Mouse (Mus musculus) kidney, embryonic 16.5 days (tissue): ENCODE data around the gene Rnf26. TPM values are rescaled to one million over a fixed set of nuclear protein-coding genes. Genes with fewer than 3 reads are reported as not detected.

Experiments used
- polyA plus RNA-seq: library from polyadenylated mRNA; unstranded; fragments of >200 nt; fragmentation: Nextera tagmentation; extraction: Ambion mirVana; gene quantifications from 2 replicates; pipeline ENCODE4 v1.2.1, GENCODE M21; 2015

Gene Rnf26
- polyA plus RNA-seq, 1 experiment from 2014 or later, result 75.0 TPM

Other genes starting within 250 kb of the Rnf26 start
- 7.7 and 10.5 TPM in 2 replicates for gene Thy1, start 70.1 kb downstream of the Rnf26 start, polyA plus RNA-seq
- 53.9 and 57.7 TPM in 2 replicates for gene Usp2, start 46.5 kb downstream of the Rnf26 start, polyA plus RNA-seq
- 0.10 and 0.25 TPM in 2 replicates for gene Mfrp, start 11.8 kb downstream of the Rnf26 start, polyA plus RNA-seq
- 4.7 and 5.7 TPM in 2 replicates for gene C1qtnf5, start 6.3 kb downstream of the Rnf26 start, polyA plus RNA-seq
- 0.22 and 0.25 TPM in 2 replicates for gene Gm49380, start within 50 bp of the Rnf26 start, polyA plus RNA-seq
- gene Mcam, start 21.0 kb upstream of the Rnf26 start, polyA plus RNA-seq, result 54.3 and 60.3 TPM in 2 replicates
- 17.6 and 24.0 TPM in 2 replicates for gene Cbl, start 120.5 kb upstream of the Rnf26 start, polyA plus RNA-seq
- not detected in 2 replicates for gene Ccdc153, start 127.2 kb upstream of the Rnf26 start, polyA plus RNA-seq
- 13.3 and 14.1 TPM in 2 replicates for gene Pdzd3, start 138.0 kb upstream of the Rnf26 start, polyA plus RNA-seq
- gene Nlrx1, start 155.1 kb upstream of the Rnf26 start, polyA plus RNA-seq, result 6.6 and 7.9 TPM in 2 replicates
- gene Abcg4, start 175.1 kb upstream of the Rnf26 start, polyA plus RNA-seq, result 2.8 TPM in 2 replicates
- gene Hinfp, start 192.2 kb upstream of the Rnf26 start, polyA plus RNA-seq, result 27.2 and 31.1 TPM in 2 replicates
- gene C2cd2l, start 206.8 kb upstream of the Rnf26 start, polyA plus RNA-seq, result 11.6 and 14.3 TPM in 2 replicates
- 45.4 and 53.9 TPM in 2 replicates for gene Dpagt1, start 212.5 kb upstream of the Rnf26 start, polyA plus RNA-seq
- 353 and 432 TPM in 2 replicates for gene H2afx, start 221.2 kb upstream of the Rnf26 start, polyA plus RNA-seq
- 133 and 137 TPM in 2 replicates for gene Hmbs, start 230.7 kb upstream of the Rnf26 start, polyA plus RNA-seq
- 38.5 and 40.0 TPM in 2 replicates for gene Vps11, start 248.2 kb upstream of the Rnf26 start, polyA plus RNA-seq